Mouse (Mus musculus): ENCODE measurements at regions not wholly inside any gene's neighbourhood (a gene's known extent, or its start where the extent isn't known, plus 50 kb on each side); places are given as distances from the start of the nearest gene placed in this dataset.

- no peak for ATAC-seq (ENCODE audit: insufficient number of reproducible peaks, low FRiP score, low TSS enrichment)
Observed at GRCm38 (mm10) chr1:133981185-133981584, 55.9 kb upstream of the Fmod start.

GRCm38 (mm10) chr1:133978271-133978988 is 57.2 kb upstream of the Prelp start:
- ATAC-seq (ENCODE audit: insufficient number of reproducible peaks, low FRiP score, low TSS enrichment) = peak; percentile 52

- ATAC-seq (ENCODE audit: insufficient number of reproducible peaks, low FRiP score, low TSS enrichment) = peak; percentile 81
Observed at GRCm38 (mm10) chr1:133977260-133977659, 56.0 kb upstream of the Prelp start.

GRCm38 (mm10) chr1:133973801-133974200 is 52.6 kb upstream of the Prelp start:
- no peak for ATAC-seq (ENCODE audit: insufficient number of reproducible peaks, low FRiP score, low TSS enrichment)

- no peak for ATAC-seq (ENCODE audit: insufficient number of reproducible peaks, low FRiP score, low TSS enrichment)
Observed at GRCm38 (mm10) chr1:133971290-133971689, 50.1 kb upstream of the Prelp start.

Data from cerebellum, adult (tissue).